Mouse (Mus musculus) ES-E14 (cell line): ENCODE measurements around the gene Zmiz1. TPM values are rescaled to one million over a fixed set of nuclear protein-coding genes. Genes with fewer than 3 reads are reported as not detected.

Source experiments
- DNase-seq: peaks from one replicate; pipeline ENCODE4 v3.0.0-alpha.2; 2013; ENCODE audit warnings: low read depth, low spot score
- H3K27ac ChIP-seq: 2 replicates; pipeline ENCODE4 v1.5.1; 2012; ENCODE audit warnings: low read depth, mild to moderate bottlenecking, low read length, moderate library complexity, mixed read lengths; ENCODE audit not compliant: poor library complexity, insufficient read depth, severe bottlenecking
- H3K36me3 ChIP-seq: 2 replicates; pipeline ENCODE4 v1.6.1; 2012; ENCODE audit warnings: mild to moderate bottlenecking, low read length, moderate library complexity, mixed read lengths; ENCODE audit not compliant: control insufficient read depth, poor library complexity, insufficient read depth, severe bottlenecking
- H3K4me1 ChIP-seq, 2 experiments: fragments of 150-350 bp in 1 of 2; sonication (generic) in 1 of 2; 2 replicates each; pipeline ENCODE4 v1.6.1; 2012; ENCODE audit warnings: low read length in 2 of 2, mild to moderate bottlenecking in 1 of 2, mixed read lengths in 1 of 2; ENCODE audit not compliant: control insufficient read depth in 2 of 2, insufficient read depth in 2 of 2, poor library complexity in 1 of 2
- H3K4me3 ChIP-seq, 2 experiments: fragments of 150-350 bp in 1 of 2; sonication (generic) in 1 of 2; 2 replicates each; pipeline ENCODE4 v1.5.1; 2012; ENCODE audit warnings: low read length in 2 of 2, low read depth in 1 of 2, mild to moderate bottlenecking in 1 of 2, mixed read lengths in 1 of 2; ENCODE audit not compliant: insufficient read depth in 1 of 2, poor library complexity in 1 of 2, severe bottlenecking in 1 of 2
- H3K9ac ChIP-seq: 2 replicates; pipeline ENCODE4 v1.6.1; 2012; ENCODE audit warnings: low read depth, mild to moderate bottlenecking, low read length, mixed read lengths; ENCODE audit not compliant: poor library complexity, insufficient read depth, severe bottlenecking
- H3K9me3 ChIP-seq: fragments of 150-350 bp; sonication (generic); 2 replicates; pipeline ENCODE4 v1.6.1; 2012; ENCODE audit warnings: low read depth, mild to moderate bottlenecking, low read length; ENCODE audit not compliant: control insufficient read depth, insufficient read depth
- CHD2 ChIP-seq: IDR thresholded peaks from 2 replicates; pipeline ENCODE4 v1.6.1; 2014; ENCODE audit warnings: mild to moderate bottlenecking, low read depth, low read length, inconsistent platforms
- HCFC1 ChIP-seq: IDR thresholded peaks from 2 replicates; pipeline ENCODE4 v1.6.1; 2012; ENCODE audit warnings: low read length, inconsistent platforms, borderline replicate concordance; ENCODE audit not compliant: insufficient read depth
- MAFK ChIP-seq: IDR thresholded peaks from 2 replicates; pipeline ENCODE4 v1.6.1; 2014; ENCODE audit warnings: mild to moderate bottlenecking, low read depth, low read length, inconsistent platforms; ENCODE audit not compliant: insufficient read depth
- ZC3H11A ChIP-seq: IDR thresholded peaks from 2 replicates; pipeline ENCODE4 v1.6.1; 2012; ENCODE audit warnings: low read depth, mild to moderate bottlenecking, inconsistent platforms, low read length, borderline replicate concordance
- ZNF384 ChIP-seq: IDR thresholded peaks from 2 replicates; pipeline ENCODE4 v1.6.1; 2012; ENCODE audit warnings: low read depth, low read length, inconsistent platforms
- in situ Hi-C, 2 experiments: fragments of 600-800 bp; cut with MboI; formaldehyde crosslinking; loops; one replicate each; pipeline ENCODE4 v1.15.1; 2025; ENCODE audit warnings: low sequenced_read_pairs in 2 of 2, inconsistent platforms in 1 of 2; ENCODE audit not compliant: unreplicated experiment in 2 of 2
- total RNA-seq: library from RNA; depleted of rRNA; stranded (reverse); fragments of 300-350 nt; gene quantifications from 2 replicates; pipeline ENCODE4 v1.2.3, GENCODE M21; 2012

Zmiz1 gene
- total RNA-seq, 1 experiment = 16.9 TPM

DNA sequence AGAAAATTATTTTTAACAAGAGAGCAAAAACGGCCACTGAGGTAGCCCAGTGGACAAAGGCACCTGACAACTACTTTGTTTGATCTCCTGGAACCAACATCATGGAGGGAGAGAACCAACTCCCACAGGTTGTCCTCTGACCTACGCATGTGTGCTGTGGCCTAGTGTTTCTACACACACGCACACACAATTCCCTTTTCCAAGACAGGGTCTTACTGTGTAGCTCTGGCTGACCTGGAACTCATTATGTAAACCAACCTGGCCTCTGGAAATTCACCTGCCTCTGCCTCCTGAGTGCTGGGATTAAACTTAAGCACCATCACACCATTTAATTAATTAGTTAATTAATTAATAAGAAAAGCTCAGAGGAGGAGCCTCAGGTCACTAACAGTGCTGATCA, 181.0 kb downstream of the Zmiz1 start:
- Histone ChIP-seq H3K9ac (no peak overlapping the region), H3K4me1 (peaks cover 4% of the 10 kb centered on the region in 2 experiments; a peak in 1 of 4 replicates), H3K9me3 (no peaks in the 10 kb centered on the region), H3K36me3 (peaks cover 21% of the 10 kb centered on the region), H3K4me3 (no peak overlapping the region), H3K27ac (no peak overlapping the region)
- in situ Hi-C loops = loop anchor here in 1 of 2 experiments (10.0 kb wide), 1 partner anchor 65 kb away; no protein-coding TSS in a partner anchor
- no peak for DNase-seq
- TF ChIP-seq ZNF384 (no peak), HCFC1 (no peak), CHD2 (no peak), ZC3H11A (no peak), MAFK (no peak)

DNA sequence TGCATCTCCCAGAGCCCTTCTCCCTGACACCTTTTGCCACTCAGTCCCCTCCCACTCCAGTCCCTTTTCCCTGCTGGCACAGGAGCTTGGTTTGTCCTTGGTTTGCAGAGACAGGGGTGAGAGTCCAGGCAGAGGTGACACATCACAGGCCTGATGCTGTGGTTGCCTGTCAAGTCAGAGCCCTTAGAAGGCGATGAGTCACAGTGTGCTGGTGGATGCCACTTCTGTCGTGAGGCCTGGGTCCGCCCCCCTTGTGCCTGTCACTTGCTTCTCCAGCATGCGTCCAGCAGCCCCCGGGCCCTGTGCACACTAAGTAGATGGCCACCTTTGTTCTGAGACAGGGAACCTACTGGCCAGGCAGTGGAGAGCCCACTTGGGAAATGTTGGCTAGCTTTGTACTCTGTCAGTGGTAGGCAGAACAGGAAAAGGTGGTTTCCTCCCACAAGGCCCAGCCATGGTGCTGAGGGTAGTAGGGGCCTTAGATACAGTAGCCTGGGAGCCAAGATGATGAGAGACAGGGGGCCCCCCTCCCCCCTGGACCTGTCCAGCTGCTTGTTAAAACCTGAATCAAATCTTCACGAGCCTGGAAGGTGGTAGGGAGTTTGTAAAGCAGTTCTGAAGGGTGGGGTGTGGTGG, 181.6 kb downstream of the Zmiz1 start:
- no peak overlapping the region for H3K9ac ChIP-seq
- in situ Hi-C loops = loop anchor here in 1 of 2 experiments (10.0 kb wide), 1 partner anchor 64 kb away; no protein-coding TSS in a partner anchor
- DNase-seq = no peak
- TF ChIP-seq MAFK (no peak), CHD2 (no peak), ZC3H11A (no peak), ZNF384 (no peak), HCFC1 (no peak)
- H3K9me3 ChIP-seq = no peaks in the 10 kb centered on the region
- H3K4me3 ChIP-seq = no peak overlapping the region
- H3K27ac ChIP-seq = no peak overlapping the region
- H3K4me1 ChIP-seq = 0 out of 4 replicates have a peak, but pooled peaks cover 4% of the 10 kb centered on the region in 2 experiments
- H3K36me3 ChIP-seq = peaks cover 23% of the 10 kb centered on the region

DNA sequence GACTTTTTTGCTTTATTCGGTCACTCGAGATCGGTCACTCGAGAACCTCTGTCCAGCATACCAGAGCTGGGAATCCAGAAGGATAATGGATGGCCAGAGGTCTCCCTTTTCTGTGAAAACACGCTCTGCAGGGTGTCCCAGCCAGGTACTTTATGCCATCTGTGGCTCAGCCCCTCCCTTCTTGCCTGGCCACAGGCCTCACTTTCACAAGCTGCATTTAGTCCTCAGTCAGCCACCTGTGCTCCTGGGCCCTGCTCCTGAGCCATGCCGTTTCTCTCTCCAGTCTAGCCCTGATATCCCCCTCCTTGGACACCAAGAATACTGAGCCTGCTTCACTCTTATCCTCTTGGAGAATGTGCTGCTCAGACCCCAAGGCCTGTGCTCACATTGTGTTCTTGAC, 182.1 kb downstream of the Zmiz1 start:
- DNase-seq = no peak
- Histone ChIP-seq H3K9me3 (no peaks in the 10 kb centered on the region), H3K27ac (no peak overlapping the region), H3K4me3 (no peak overlapping the region), H3K4me1 (0 out of 4 replicates have a peak, but pooled peaks cover 1 to 2% of the 10 kb centered on the region in 2 experiments), H3K36me3 (peaks cover 24% of the 10 kb centered on the region), H3K9ac (no peak overlapping the region)
- TF ChIP-seq CHD2 = no peak
- no peak for TF ChIP-seq MAFK
- no peak for TF ChIP-seq ZNF384
- no peak for TF ChIP-seq ZC3H11A
- no peak for TF ChIP-seq HCFC1
- in situ Hi-C loops = loop anchor here in 1 of 2 experiments (10.0 kb wide), 1 partner anchor 64 kb away; no protein-coding TSS in a partner anchor

DNA sequence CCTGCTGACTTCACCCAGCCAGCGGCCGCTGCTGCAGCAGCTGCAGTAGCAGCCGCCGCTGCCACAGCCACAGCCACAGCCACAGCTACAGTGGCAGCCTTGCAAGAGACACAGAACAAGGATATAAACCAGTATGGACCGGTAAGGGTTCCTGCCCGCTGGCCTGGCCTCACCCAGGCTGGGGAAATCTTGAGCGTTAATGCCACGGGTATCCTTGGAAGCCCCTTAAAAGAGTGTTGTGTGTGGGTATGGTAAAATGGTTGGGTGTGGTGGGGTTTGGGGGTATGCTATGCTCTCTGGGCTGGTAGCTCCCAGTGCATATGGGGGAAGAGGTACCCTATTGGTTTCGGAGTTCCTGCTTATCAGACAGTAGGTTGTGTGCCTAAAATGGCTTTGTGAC, 186.7 kb downstream of the Zmiz1 start:
- DNase-seq = no peak
- Histone ChIP-seq H3K36me3 (peaks cover 36% of the 10 kb centered on the region), H3K27ac (no peak overlapping the region), H3K9ac (no peak overlapping the region), H3K4me1 (peaks cover 0 to 2% of the 10 kb centered on the region in 2 experiments; a peak in 1 of 4 replicates), H3K4me3 (no peak overlapping the region), H3K9me3 (no peaks in the 10 kb centered on the region)
- no peak for TF ChIP-seq ZNF384
- TF ChIP-seq ZC3H11A = no peak
- TF ChIP-seq CHD2 = no peak
- no peak for TF ChIP-seq HCFC1
- no peak for TF ChIP-seq MAFK
- in situ Hi-C loops = loop anchor here in 1 of 2 experiments (10.0 kb wide), 1 partner anchor 59 kb away; no protein-coding TSS in a partner anchor
